Mouse (Mus musculus): ENCODE measurements around the gene Mup16.
"Not testable (repeated sequence)": the region's sequence is repeated elsewhere in the genome, so short reads cannot be mapped to it uniquely, and the experiment has no call there.

The Mup16 gene

GRCm38 (mm10) chr4:61519431-61519830, at the start of gene Mup16:
Gene Mup16 (minus strand): TSS chr4:61519531.
- not testable (repeated sequence) for H3K4me3 ChIP-seq (replicated peaks; ENCODE audit: low read length); H3K27me3 ChIP-seq (ENCODE audit: insufficient read depth, low read length); H3K36me3 ChIP-seq (ENCODE audit: insufficient read depth, low read length); H3K9me3 ChIP-seq (ENCODE audit: low read length); H3K4me1 ChIP-seq (replicated peaks; ENCODE audit: low read depth, low read length)

- TF ChIP-seq CTCF (conservative IDR thresholded peaks at IDR 0.05; ENCODE audit: low read length) = peak; percentile 50
- H3K27me3 ChIP-seq (ENCODE audit: insufficient read depth, low read length); H3K4me3 ChIP-seq (replicated peaks; ENCODE audit: low read length); H3K4me1 ChIP-seq (replicated peaks; ENCODE audit: low read depth, low read length); H3K36me3 ChIP-seq (ENCODE audit: insufficient read depth, low read length); H3K9me3 ChIP-seq (ENCODE audit: low read length): not testable (repeated sequence)
These were observed 36.6 kb upstream of the Mup16 start for GRCm38 (mm10) chr4:61555887-61556286.
